Mouse (Mus musculus) urinary bladder, postnatal 36 days (tissue): ENCODE results near the gene Gm9125.
"Not testable (repeated sequence)": the region's sequence is repeated elsewhere in the genome, so short reads cannot be mapped to it uniquely, and the experiment has no call there.

ENCODE experiments used
- DNase-seq, 2 experiments: peaks; one replicate each; pipeline ENCODE4 v3.0.0; 2022; ENCODE audit warnings: low spot score in 2 of 2, mixed read lengths in 1 of 2

Gm9125 gene

GRCm38 (mm10) chr3:94054785-94055184 lies at the start of gene Gm9125:
Gene Gm9125, minus strand, starts transcription at chr3:94054885.
- not testable (repeated sequence) for DNase-seq

DNA sequence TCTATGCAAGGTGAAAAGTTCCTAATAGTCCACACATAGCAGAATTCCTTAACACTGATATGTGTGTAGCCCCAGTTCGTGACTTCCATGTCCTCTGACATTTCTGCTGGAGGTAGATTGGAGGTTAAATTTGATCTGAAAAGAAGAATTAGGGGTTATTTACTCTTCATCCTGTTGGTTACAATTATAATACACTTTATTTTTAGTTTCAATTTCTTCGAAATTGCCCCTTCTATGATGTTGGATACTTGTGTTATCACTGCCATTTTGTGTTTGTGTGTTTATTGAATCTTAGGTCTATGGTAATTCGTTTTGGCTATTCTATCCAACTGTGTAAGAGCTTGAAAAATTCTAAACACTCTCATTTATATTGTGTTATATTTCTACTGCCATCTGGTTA lies 17.9 kb upstream of the Gm9125 start, which contains the start of gene Gm10697:
Gene Gm10697 (minus strand): TSS at position 101 of the 400 bp plus-strand sequence.
- not testable (repeated sequence) for DNase-seq

DNA sequence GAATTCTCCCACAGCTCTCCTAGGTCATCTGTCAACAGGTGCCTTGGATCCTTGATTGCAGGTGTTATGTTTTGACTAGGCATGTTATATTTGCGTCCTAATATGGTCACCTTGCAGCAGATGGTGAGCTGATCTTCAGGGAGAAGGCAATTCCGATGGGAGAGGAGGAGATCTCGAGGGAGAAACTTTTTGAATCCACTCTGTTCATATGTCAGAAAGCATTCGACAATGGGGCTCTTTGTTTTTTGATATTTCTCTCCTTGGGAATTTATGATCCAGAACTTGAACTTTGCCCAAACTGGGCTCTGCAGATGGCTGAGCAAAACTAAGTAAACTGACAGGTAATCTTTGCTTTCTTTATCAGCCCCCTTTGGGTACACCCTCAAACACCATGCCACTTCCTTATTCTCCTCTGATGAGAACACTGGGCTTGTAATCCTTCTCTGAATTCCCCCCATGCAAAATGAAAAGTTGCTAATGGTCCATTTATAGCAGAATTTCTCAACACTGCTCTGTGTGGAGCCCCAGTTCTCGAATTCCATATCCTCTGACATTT lies 5.0 kb downstream of the Gm9125 start:
- DNase-seq, result not testable (repeated sequence)

DNA sequence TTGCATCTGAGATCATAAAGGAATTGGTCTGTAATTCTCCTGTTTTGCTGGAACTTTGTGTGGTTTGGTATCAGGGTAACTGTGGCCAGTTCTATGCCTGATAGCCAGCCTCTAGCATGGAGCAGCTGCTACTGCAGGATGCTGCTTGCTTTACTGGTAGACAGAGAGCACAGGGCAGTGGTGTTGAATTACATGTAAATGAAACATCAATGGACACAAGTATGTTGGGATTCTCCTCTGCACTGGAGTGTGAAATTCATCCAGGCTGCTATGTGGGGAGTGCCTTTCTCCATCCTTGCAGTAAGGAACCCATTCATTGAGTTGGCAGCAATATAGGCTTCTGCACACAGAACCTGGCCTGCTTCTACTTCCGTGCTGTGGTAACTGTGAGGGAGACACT lies 16.4 kb downstream of the Gm9125 start:
- not testable (repeated sequence) for DNase-seq

GRCm38 (mm10) chr3:94034400-94034799 lies 20.3 kb downstream of the Gm9125 start:
- DNase-seq, result not testable (repeated sequence)
